Mouse (Mus musculus): ENCODE measurements at regions not wholly inside any gene's neighbourhood (a gene's known extent, or its start where the extent isn't known, plus 50 kb on each side); places are given as distances from the start of the nearest gene placed in this dataset.

DNA sequence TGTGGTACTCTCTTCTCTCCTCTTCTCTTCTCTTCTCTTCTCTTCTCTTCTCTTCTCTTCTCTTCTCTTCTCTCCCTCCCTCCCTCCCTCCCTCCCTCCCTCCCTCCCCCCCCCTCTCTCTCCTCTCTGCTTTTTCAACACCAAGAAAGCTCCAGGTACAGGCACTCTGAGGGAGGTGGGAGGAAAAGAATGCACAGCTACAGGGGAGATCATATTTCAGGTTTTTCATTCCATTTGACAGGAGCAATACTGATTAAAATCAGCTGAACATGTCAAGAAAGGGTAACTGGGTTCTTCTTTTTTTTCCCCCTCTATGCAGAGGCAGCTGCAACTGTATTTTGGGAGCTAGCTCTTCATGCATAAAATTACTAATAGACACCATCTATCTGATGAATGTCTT lies 368.8 kb upstream of the Rack1 start:
- DNase-seq (ENCODE audit: low read depth, low spot score), result no peak

GRCm38 (mm10) chr11:48427423-48427822 lies 372.7 kb upstream of the Rack1 start:
- DNase-seq (ENCODE audit: low read depth, low spot score), result no peak

- DNase-seq (ENCODE audit: low read depth, low spot score), result no peak
These were observed 373.7 kb upstream of the Rack1 start for GRCm38 (mm10) chr11:48426446-48426845.

DNA sequence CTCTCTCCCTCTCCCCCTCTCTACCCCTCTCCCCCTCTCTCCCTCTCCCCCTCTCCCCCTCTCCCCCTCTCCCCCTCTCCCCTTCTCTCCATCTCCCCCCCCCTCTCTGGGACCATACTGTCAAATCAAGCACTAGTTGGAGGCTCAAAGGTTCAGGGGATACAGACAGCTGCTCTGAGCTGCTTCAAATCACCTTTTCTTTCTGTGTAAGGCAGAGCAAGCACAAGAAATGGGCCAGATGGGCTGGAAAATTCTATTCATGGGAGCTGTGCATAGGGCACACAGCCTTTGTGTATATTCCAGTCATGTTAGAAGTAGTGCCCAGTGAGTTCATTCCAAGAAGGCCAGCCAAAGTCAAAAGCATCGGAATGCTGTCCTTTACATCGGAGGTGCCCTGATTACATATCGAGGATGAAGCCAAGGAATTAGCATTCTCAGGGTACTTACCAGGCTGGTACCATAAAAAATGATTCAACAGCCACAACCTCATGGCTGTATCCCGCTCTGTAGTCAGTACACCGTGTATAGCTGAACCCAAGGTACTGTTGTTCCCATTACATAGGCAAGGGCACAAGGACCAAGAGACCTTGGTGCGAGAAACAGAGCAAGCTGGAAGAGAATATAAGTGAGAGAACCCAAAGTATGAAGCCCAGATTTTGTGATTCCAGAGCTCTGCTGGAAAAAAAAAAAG lies 381.9 kb upstream of the Rack1 start:
- DNase-seq (ENCODE audit: low read depth, low spot score), result no peak

- DNase-seq (ENCODE audit: low read depth, low spot score), result no peak
These were observed 382.5 kb upstream of the Rack1 start for GRCm38 (mm10) chr11:48417615-48418014.

- no peak for DNase-seq (ENCODE audit: low read depth, low spot score)
These were observed 402.1 kb upstream of the Rack1 start for GRCm38 (mm10) chr11:48398032-48398431.

DNA sequence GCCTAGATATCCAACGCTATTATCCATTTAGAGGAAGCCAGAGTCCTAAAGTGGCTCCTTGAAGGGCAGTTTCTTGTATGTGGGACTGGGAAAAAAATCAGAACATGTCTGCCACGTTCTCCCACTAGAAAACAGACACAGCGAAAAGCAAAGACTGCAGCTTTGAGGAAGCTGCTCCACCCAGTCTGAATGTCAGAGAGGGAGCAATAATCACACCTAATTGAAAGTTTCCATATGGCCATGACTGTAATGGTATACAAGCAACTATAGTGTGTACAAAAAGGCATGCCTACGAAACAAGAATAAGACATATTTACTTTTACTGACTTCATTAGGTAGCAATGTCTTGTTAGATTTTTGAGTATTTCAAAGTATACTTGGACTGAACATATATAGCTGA lies 392.7 kb upstream of the Sgcd start:
- DNase-seq (ENCODE audit: low read depth, low spot score), result no peak

DNA sequence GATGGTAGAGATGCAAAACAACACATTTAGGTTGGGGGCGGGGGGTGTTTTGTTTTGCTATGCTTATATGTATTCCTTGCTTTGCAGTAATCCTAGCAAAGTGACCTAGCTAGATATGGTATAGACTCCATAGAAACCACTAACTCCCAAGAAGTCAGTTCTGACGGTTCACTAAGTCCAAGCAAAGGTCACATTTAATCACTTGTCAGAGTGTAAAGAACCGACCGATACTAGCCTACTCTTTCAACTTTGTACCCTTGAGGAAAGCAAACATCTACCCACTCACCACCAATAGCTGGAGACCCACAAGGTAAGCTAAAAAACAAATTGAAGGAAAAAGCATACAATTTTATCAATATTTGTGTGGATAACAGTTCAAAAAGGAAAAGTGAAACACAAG lies 389.3 kb upstream of the Sgcd start:
- no peak for DNase-seq (ENCODE audit: low read depth, low spot score)

DNA sequence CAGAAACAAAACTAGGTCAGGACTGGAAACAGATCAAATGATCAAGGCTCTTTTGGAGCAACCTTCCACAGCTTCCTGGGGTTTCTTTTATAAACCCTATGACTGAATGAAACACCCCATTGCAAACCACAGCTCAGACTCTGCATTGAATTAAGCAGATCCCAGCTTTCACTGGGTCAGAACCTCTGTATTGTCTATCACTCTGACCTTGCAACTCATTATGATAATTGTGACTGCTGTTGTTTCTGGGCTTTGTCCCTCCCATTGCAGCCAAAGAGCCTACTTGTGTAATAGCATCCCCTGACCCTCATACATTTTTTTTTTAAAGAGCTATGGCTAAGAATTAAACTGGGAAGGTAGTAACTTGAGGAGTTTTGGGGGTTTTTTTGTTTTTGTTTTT lies 388.5 kb upstream of the Sgcd start:
- no peak for DNase-seq (ENCODE audit: low read depth, low spot score)

DNA sequence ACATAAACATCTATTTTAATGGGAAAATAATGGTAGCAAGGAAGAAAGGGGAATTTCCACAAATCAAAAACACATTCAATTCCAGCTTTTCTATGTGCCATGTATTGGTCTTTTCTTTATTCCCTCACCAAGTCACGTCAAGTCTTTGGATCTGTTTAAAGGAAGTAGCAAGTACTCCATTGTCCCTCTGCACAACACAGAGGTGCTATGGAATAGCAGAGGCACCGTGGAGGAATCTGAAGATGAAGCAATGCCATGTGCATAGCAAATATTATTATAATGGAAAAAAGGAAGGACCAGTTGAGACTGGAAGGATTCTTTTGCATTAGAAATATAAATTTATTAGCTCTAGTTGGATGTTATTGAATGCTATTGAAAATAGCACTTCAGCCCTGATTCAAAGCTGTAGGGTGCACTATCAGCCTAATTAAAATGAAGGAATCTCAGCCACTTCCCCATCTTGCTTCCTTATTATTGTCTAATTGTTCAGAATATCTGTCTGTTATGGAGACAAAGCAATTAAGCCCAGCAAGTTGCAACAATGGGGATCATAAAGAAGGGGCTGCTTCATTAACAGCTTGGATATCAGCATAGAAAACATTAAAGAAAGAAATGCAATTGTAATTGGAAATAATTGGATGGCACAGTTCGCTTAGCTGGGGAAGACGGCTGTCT lies 362.7 kb upstream of the Sgcd start:
- DNase-seq (ENCODE audit: low read depth, low spot score), result no peak

GRCm38 (mm10) chr11:48314500-48314899 lies 325.7 kb upstream of the Sgcd start:
- DNase-seq (ENCODE audit: low read depth, low spot score), result no peak

GRCm38 (mm10) chr11:48295370-48295769 lies 306.6 kb upstream of the Sgcd start:
- no peak for DNase-seq (ENCODE audit: low read depth, low spot score)

DNA sequence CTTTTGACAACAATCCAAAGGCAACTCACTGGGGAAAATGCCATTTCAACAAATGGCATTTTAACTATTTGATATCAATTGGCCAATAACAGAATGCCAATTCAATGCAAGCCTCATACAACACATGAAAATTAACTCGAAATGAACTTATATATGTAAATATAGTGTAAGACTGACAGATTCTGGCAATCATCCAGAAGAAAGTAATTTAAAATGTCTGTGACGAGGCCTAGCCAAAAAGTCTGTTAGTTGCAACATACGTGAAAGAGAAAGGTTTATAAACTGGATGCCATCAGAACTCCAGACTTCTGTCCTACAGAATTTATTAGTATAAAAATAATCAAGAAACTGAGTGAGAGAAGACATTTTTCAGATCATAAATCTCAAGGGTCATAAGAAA lies 273.7 kb upstream of the Sgcd start:
- DNase-seq (ENCODE audit: low read depth, low spot score), result no peak

DNA sequence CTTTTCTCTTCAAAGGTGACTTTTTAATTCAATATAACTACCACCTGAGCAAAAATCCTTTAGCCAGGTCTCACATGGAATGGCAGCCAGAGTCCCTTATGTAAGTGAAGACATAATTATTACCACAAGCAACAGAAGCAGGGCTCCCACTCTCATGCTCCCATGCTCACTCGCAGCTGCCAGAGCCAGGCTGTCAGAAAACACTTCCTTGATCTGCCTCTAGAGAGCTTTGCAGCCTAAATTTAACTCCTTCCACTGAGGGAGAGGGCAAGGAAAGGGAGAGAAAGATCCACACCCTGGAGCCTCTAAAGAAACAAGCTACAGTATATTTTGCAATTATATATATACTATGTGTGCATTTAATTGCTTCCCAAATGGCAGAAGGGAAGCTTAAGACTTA lies 272.3 kb upstream of the Sgcd start:
- DNase-seq (ENCODE audit: low read depth, low spot score), result no peak

DNA sequence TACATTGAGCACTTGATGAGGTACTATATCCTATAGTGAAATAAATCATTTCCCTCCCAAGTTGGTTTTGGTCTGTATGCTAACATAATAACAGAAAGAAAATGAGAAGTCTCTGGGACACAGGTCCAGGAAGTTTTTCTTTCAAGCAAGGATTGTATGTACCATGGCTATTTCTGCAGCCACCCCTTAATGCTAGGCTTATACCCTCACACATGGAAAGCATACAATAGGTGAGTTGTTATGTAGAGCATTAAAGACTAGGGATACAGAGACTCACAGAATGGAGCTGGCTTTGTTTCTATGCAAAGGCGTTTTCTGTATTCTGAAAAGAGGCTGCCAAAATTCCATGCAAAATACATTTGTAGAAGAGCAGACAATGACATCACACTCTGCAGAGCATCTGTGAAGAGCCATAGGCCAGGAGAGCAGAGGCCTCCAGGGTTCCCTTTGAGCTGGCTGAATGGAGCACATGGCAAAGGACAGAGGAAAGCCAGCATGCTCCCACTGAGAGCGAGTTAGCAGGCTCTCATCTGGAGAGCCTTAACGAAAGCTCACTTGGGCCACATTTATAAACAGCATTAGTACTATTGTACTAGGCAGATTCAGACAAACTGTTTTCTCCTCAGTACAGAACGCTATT lies 262.0 kb upstream of the Sgcd start:
- no peak for DNase-seq (ENCODE audit: low read depth, low spot score)

GRCm38 (mm10) chr11:48249315-48249714 lies 260.5 kb upstream of the Sgcd start:
- no peak for DNase-seq (ENCODE audit: low read depth, low spot score)

GRCm38 (mm10) chr11:48221156-48221555 lies 232.4 kb upstream of the Sgcd start:
- DNase-seq (ENCODE audit: low read depth, low spot score), result no peak

GRCm38 (mm10) chr11:48219157-48219556 lies 230.4 kb upstream of the Sgcd start:
- DNase-seq (ENCODE audit: low read depth, low spot score), result no peak

DNA sequence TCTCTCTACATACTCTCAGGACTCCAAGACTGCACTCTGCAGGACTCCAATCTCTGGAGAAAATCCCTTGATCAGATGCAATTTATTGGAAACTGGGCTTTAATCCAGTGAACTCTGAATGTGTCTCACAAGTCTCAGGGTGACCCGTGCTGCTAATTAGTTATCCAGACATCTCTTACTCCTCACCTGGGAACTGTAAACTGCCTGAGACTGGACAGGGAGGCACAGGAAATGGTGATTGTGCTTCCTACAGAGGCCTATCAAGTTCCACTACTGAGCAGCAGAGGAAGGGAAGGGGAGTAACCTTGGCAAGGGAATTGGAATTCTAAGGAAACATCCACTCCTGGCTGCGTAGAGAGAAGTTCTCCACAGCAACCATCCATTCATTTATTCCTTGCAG lies 228.0 kb upstream of the Sgcd start:
- no peak for DNase-seq (ENCODE audit: low read depth, low spot score)

DNA sequence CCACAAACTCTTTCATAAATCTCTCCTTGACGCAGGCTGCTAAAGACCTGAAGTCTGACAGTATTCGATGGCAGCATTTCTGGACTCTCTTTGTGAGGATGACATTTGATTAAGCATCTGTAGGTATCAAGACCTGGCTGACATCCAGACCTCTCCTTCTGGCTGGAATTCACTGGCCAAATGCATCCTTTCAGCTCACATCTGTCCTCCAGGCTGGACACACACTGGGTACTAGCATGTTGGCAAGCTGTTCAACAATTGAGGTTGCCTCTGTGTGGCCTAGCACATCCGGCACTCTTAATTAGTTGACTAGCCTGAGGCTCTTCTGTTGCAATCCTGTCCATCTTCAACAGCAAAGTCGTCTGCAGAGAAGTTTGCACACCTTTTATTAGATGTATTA lies 197.8 kb upstream of the Sgcd start:
- no peak for DNase-seq (ENCODE audit: low read depth, low spot score)

- no peak for DNase-seq (ENCODE audit: low read depth, low spot score)
These were observed 190.2 kb upstream of the Sgcd start for GRCm38 (mm10) chr11:48178943-48179342.

DNA sequence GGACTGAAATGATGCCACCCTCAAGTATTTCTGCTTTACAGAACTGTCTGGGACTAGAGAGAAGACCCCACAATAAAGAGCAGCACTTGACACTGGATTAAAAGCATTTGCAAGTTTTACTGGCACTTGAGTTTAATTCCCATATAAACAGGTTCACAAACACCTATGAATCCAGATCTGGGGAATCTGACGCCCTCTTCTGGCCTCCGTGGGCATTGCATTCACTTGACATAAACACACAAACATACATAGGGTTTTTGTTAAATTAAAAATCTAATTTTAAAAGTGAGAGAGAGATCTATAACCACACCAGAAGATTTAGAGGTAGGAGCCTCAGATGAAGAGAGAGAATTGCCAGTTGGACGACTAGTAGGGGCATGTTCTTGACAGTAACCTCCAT lies 189.4 kb upstream of the Sgcd start:
- no peak for DNase-seq (ENCODE audit: low read depth, low spot score)

DNA sequence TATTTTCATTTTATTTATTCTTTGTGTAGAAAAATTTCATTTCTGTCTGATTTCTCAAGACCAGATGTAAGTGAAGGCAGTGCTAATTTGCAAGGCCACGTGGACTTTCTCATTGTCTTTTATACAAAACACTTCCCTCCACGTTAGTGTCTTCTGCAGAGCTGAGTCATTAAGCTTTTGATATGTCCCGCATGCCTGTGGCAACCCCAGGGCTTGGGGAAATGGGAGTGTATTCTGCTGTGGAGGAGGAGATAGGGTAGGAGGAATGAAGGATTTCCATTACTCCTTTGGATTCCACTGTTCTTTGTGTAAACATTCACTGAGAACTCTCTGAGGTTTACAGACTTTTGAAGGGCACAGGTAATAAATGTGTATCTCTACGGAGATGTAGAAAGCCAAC lies 187.7 kb upstream of the Sgcd start:
- DNase-seq (ENCODE audit: low read depth, low spot score), result no peak

Data from CD4-positive, CD25-positive, alpha-beta regulatory T cell, adult 2 months (primary cell).